Mouse (Mus musculus): Measurements from ENCODE around the gene B3galt1. TPM values are rescaled to one million over a fixed set of nuclear protein-coding genes. Genes with fewer than 3 reads are reported as not detected.

B3galt1 gene
- total RNA-seq (2023) = under 1 TPM in 1 of 2 experiments, not detected in 1; 0.71 TPM

DNA sequence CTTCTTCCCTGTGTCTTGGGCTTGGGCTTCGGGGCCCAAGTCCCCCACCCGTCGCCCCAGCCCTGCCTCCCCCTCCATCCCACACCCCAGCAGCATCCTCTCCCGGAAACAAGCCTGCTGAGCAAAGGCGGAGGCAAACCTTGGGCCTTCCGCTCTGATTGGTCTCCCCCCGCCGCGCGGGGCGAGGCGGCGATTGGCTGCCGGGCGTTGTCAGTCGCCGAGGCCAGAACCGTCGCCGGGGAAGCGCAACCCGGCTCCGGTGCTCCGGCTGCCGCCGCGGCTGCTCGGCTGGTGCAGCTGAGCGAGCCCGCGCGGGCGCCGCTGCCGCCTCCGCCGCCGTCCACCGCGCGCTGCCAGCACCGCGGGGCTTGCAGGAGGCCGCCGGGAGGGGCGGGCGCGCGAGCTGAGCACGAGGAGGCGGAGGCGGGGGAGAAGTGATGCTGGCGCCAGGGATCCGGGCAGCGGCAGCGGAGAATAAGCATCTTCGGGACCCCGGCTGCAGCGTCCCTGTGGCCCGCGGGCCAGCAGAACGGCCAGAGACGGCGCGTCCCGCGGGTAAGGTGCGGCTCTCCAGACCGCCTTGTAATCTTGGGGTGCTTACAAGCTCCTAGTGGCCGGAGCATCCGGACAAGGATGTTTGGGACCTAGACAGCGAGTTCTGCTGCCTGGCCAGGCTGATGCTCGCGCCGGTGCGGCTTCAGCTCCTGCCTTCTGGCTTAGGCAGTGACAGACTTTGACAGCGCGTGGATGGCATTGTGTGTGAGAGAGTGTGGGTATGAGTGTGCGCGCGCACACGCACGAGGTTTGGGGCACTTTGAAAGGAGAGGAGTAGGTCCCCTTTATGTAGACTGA lies at the start of gene B3galt1:
B3galt1 (plus strand) TSS at position 392 of the 852 bp plus-strand sequence.

Other genes with a start within 250 kb of the B3galt1 start
- gene Gm21830, start 152.1 kb upstream of the B3galt1 start, total RNA-seq (2023) = not detected
- not detected for gene Gm26727, start 132.7 kb upstream of the B3galt1 start, total RNA-seq (2023)
- gene Xirp2, start 119.9 kb upstream of the B3galt1 start, total RNA-seq (2023) = not detected

All from T-cell, adult 66 days (primary cell).